Mouse (Mus musculus) small intestine, adult 2 months (tissue): ENCODE measurements around the gene Gif.

Source experiments
- CTCF ChIP-seq: fragments of 200-500 bp; IDR thresholded peaks from 2 replicates; pipeline ENCODE4 v1.5.1; 2012; ENCODE audit warnings: low read depth, mild to moderate bottlenecking, control low read depth, inconsistent platforms, low read length, moderate library complexity, mixed read lengths; ENCODE audit not compliant: insufficient replicate concordance, insufficient read length; ENCODE audit errors: extremely low read depth
- POLR2A ChIP-seq: fragments of 200-500 bp; IDR thresholded peaks from 2 replicates; pipeline ENCODE4 v1.6.1; 2012; ENCODE audit warnings: low read depth, mild to moderate bottlenecking, control low read depth, inconsistent platforms, low read length, moderate library complexity

GRCm38 (mm10) chr19:11769257-11769920 is 22.0 kb downstream of the Gif start:
- no peak for TF ChIP-seq CTCF
- TF ChIP-seq POLR2A: no peak
